Mouse (Mus musculus) cerebellum, postnatal 36 days (tissue): ENCODE measurements at regions not wholly inside any gene's neighbourhood (a gene's known extent, or its start where the extent isn't known, plus 50 kb on each side); places are given as distances from the start of the nearest gene placed in this dataset.

Experiments used
- DNase-seq, 2 experiments: peaks; one replicate each; pipeline ENCODE4 v3.0.0; 2021 to 2022; ENCODE audit warnings: mixed read lengths in 2 of 2

GRCm38 (mm10) chr8:7011881-7012280 lies 1649.2 kb downstream of the Efnb2 start:
- DNase-seq, result no peak

- DNase-seq, result no peak
Measured at GRCm38 (mm10) chr8:6991516-6991915, 1669.5 kb downstream of the Efnb2 start.

- no peak for DNase-seq
Measured at GRCm38 (mm10) chr8:6989359-6990095, 1671.5 kb downstream of the Efnb2 start.

- DNase-seq, result no peak
Measured at GRCm38 (mm10) chr8:6973961-6974360, 1687.1 kb downstream of the Efnb2 start.

- DNase-seq, result no peak
Measured at GRCm38 (mm10) chr8:6963006-6963799, 1697.8 kb downstream of the Efnb2 start.

GRCm38 (mm10) chr8:6958086-6958485 lies 1703.0 kb downstream of the Efnb2 start:
- no peak for DNase-seq

- no peak for DNase-seq
Measured at GRCm38 (mm10) chr8:6954251-6954650, 1706.8 kb downstream of the Efnb2 start.

GRCm38 (mm10) chr8:6922467-6922866 lies 1738.6 kb downstream of the Efnb2 start:
- no peak for DNase-seq

- no peak for DNase-seq
Measured at GRCm38 (mm10) chr8:6907682-6908081, 1753.4 kb downstream of the Efnb2 start.

- DNase-seq, result no peak
Measured at GRCm38 (mm10) chr8:6891456-6891855, 1769.6 kb downstream of the Efnb2 start.

- DNase-seq, result no peak
Measured at GRCm38 (mm10) chr8:6886779-6887402, 1774.2 kb downstream of the Efnb2 start.

- no peak for DNase-seq
Measured at GRCm38 (mm10) chr8:6884828-6885227, 1776.2 kb downstream of the Efnb2 start.

GRCm38 (mm10) chr8:6882626-6883025 lies 1777.5 kb upstream of the Slc10a2 start:
- DNase-seq, result peak; percentile 4 to 12
